Mouse (Mus musculus) ES-CJ7 (cell line): Measurements from ENCODE around the gene Eml2.

ENCODE experiments used
- DNase-seq: peaks from one replicate; pipeline ENCODE4 v3.0.0; 2011; ENCODE audit warnings: low read depth, low spot score

The Eml2 gene

DNA sequence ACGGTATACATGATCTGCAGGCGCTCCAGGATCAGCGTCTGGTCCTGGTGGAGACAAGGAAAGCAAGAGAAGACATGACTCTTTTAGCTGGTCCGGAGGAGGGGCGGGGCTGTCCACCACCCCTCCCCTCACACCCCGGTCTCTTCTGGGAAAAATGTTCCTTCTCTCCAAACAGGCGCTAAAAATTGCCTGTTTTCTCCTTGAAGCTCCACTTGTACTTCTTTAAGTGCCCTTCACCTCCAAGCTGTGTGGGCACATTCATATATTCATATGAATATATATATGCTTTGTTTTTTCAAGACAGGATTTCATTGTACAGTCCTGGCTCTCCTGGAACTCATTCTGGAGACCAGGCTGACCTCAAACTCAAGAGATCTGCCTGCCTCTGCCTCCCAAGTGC, 13.3 kb upstream of the Eml2 start:
- no peak for DNase-seq

DNA sequence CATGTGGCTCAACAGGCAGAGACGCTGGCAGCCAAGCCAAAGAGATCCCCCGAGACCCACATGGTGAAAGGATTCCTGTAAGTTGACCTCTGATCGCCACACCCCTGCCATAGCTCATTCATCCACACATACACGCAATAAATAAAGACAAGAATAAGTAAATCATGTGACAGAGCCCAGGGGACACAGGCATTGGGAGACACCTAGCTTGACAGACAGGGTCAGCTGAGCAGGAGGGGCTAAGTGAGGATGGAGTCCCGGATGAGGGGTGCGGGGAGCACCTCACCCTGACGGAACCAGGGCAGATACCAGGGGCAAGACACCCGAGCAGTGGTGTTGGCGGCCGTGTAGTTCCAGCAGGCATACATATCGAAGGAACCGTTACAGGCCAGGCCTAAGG, 12.5 kb upstream of the Eml2 start:
- DNase-seq, result no peak

DNA sequence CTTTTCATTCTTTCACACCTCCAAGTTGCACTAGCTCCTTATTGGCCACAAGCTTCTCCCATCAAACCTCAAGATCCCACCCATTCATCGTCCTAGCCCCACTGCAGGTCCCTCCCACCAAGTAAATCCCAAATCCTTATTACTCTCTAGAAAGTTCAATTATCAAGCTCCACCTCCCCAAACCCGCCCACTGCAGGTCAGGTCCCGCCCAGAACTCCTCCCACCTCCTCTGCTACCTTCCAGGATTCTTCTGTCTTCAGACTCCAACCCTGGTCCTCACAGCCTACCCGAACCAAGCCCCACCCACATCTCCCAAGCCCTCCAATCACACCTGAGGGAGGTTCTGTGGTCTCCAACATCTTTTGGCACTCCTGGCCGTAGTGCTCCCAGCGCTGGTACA, 12.0 kb upstream of the Eml2 start:
- DNase-seq, result peak; percentile 92

DNA sequence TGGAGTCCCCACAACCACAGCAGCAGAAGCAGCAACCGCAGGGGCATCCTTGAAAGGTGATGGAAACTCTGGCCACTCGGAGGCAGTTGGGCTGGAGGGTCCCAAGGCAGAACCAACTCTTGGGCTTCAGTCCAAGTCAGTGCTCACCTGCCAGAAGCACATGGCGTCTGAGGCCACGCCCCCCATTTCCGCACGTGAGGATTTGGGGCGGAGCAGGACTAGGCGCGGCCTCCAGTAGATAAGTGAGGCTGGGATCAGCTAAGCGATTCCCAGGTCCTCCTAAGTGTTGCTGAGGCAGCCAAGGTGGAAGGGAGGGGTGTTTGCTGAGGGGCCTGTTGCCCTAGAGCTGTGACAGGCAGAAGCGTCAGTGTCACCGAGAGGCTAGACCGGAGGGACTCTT, 11.2 kb upstream of the Eml2 start:
- peak; percentile 83 for DNase-seq

DNA sequence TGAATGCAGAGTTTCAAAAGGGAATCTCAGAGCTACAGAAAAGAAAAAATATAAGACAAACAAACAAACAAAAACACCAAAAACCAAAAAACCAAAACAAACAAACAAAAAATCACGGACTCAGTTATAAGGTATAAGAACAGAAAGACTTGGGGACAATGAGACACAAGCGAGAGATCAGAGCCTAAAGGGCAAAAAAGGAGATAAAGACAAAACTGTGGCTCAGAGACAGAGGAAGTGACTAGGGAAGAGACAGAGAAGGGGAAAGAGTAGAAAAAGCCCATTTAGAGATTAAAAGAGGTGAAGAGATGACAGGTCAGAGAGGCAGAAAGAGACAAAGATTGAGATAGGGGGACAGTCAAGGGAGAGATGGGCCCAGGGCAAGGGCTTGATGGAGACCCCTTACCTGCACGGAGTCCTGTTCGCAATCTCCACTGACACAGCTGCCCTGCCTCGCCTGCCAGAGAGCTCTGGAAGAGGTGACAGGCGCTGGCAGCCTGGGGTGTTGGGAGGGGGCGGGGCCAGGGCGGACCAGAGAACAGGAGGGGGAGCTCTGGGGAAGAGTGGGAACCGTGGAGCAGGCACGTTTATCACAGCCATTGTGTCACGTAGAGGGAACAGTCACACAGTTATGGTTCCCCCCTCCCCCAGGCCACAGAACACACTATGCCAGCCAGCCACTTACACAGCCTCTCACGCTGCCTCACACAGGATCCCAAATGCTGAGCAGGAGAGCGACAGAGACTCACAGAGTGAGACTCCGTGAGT, 10.4 kb upstream of the Eml2 start, which contains the start of gene Gipr:
Gene Gipr (minus strand): TSS at position 472 of the 768 bp plus-strand sequence.
- no peak for DNase-seq

DNA sequence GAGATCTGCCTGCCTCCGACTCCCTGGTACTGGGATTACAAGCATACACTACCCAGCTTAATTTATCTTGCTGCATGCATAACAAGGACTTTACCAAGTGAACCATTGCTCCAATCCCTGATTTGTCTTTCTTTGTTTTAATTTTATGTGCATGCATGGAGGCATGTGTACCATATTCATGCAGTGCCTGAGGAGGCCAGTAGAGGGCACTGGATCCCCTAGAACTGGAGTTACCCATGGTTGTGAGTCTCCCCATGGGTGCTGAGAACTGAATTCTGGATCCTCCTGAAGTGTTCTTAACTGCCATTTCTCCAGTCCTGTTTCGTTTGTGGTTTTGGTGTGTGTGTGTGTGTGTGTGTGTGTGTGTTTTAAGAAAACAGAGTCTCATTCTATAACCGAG, 9.2 kb upstream of the Eml2 start:
- DNase-seq, result no peak

DNA sequence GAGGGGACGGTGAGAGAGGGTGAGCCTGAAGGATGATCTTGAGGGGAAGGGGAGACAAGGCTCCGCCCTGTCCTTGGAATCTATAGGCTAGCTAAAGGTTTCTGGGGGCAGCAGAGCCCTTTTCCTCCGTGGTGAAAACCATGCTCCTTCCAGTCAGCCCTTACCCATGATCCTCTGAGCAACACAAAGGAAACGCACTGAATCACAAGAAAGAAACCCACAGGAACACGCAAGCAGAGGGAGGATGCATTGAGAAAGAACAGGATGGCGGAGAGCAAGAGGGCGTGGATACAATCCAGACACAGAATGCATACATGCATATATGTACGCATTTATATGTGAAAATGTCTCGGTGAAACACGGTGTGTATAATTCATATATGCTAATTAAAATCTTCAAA, 6.7 kb upstream of the Eml2 start:
- no peak for DNase-seq

DNA sequence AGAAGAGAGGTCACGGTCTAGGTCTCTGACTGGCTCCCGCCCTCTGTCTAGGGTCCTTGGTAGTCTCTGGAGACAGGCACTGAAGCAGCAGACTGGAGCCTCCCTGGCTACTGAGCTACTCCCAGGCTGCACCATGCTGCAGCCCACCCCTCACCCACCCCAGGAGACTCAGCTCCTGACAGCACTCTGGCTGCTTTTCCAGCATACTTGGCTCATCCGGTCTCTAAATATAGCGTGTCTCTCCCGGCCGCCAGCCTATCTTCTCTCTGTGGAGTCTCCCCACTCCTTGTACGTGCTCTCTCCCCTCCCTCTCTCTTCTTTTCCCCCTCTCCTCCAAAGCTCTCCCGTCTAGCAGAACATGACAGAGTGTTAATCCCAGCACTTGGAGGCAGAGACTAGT, 6.1 kb upstream of the Eml2 start:
- no peak for DNase-seq

DNA sequence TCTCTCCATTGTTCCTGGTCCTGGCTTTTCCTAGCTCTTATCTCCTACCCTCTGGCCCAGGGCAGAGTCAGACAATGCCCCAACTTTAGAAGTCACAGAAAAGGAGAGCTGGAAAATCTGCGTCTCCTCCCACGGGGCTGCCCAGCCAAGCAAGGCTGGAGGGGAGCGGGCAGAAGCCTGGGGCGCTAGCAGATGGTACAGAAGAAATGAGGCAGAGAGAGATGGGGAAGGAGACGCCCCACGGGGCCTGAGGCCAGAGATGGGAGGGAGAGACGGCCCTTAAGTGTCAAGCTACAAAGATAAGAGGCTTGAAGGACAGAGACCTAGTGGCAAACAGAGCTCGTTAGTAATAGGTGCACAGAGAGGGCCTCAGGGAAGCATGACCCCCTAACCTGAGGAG, 4.4 kb upstream of the Eml2 start:
- DNase-seq, result no peak

DNA sequence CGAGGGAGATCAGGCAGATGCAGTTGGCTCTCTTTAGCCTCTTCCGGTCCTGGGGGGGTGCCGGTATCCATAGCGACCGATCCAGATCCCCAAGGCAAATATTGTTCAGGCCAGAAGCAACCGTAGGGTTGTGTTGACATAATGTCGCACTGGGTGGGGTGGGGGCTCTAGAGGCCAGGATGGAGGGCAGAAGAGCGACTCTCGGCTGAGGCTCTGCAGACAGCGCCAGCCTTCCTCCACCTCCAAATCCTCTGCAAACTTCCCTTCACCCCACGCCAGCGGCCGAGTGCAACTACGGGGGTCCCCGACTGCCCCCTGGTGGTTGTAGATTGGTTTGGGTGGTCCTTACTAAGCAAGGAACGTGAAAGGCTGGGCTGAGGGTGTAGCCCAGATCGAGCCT, 3.3 kb upstream of the Eml2 start:
- peak; percentile 89 for DNase-seq

DNA sequence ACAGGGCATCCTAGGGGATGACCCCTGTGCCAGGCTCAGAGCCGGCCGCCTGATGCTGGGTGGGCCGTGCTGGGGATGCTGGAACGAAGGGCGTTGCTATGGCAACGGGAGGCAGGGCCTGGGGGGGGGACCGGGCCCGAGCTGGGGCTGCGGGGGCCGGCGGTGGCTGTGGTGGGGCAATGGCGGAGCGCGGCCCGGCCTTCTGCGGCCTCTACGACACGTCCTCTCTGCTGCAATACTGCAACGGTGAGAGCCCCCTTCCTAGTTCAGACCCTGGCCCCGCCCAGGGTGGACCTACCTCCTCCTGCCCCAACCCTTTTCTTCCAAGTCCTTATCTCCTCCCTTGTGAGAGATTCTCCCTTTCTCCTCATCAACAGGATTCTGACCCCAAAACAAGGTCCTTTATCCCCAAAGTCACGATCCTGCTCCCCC, 311 bp downstream of the Eml2 start:
- no peak for DNase-seq

DNA sequence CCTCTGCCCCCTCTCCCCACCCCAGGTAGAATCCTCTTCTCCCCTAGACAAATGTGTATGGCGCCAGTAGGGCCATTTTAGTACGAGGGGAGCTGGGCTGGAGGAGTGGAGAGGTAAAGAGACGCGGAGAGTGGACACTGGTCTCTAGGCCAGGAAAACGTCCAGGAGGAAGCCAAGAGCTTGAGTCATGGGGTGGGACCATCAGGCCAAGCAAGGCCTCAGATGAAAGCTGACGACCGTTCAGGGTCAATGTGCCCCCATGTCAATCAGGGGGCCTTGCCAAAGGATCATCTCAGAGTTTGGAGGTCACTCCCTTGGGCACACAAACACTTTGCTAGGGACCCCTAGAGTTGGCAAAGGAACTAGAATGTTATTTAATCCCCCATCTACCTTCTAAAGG, 995 bp downstream of the Eml2 start:
- no peak for DNase-seq

DNA sequence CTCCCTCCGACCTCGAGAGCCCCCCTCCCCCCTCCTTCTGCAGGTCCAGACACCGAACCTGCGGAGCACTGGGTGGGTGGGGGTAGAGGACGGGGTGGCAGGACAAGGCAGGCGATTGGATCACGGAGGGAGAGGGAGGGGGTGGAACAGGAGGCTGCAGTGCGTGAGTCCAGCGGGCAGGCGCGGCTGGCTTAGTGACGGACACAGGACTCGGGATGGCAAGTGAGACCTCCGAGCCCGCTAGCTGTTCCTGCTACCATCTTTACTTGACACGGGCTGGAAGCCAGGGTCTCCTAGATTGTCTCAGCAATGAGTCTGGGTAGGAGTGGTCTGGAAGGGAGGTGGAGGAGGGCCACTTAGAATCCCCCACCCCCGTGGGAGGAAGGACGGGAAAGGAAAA, 1.8 kb downstream of the Eml2 start:
- no peak for DNase-seq

DNA sequence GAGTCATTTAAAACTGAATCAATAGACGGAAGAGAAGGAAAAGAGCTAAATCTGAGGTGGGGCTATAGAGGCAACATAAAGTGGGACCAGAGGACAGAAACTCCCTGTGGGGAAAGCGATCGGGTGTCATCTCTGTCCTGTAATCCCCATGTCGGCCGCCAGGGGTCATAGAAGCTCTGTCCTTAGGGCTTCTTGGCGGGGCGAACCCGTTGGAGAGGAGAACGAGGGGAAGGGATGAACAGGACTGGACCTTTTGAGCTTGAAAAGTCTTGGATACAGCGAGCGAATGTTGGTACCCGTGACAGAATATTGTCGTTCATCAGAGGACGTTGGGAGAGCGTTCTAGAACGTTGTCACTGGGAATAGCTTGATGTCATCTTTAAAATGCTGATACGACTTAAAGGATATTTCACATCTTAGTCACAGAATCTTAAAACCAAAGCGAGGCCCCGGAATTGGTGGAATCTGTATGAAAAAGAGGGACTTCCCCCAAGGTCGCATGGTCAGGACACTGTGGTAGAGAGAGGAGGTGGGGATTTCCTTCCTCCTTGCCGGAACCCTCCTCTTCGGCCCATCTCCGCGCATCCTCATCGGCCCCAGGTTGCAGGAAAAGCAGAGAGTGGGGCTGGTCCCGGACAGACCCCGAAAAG, 2.3 kb downstream of the Eml2 start:
- DNase-seq, result peak; percentile 83

DNA sequence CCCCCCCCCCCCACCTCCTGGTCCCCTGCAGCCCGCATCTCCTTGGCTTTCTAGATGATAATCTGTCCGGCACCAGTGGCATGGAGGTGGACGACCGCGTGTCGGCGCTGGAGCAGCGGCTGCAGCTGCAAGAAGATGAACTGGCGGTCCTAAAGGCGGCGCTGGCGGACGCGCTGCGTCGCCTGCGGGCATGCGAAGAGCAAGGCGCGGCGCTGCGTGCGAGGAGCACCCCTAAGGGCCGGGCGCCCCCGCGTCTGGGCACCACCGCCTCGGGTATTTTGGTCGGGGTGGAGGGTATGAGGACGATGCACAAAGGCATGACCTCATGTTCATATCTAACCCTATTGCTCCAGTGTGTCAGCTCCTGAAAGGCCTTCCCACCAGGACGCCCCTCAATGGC, 3.0 kb downstream of the Eml2 start:
- peak; percentile 83 for DNase-seq

DNA sequence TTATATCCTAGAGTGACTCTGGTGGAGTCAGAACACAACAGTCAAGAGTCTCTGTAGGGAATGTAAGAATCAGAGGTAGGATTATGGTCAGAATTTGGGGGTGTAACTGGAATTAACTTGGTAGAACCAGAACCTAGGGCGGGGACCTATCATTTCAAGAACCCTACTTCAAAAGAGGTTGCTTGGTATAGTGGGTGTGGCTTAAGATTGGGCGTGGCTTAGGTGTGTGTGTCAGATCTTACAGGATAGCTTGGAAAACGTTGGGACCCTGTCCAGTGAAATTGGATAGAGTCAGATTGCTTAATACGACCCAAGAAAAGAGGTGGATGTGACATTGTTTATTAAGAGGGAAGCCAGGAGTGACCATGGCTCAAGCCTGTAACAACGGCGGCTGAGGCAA, 3.7 kb downstream of the Eml2 start:
- DNase-seq, result peak; percentile 74

DNA sequence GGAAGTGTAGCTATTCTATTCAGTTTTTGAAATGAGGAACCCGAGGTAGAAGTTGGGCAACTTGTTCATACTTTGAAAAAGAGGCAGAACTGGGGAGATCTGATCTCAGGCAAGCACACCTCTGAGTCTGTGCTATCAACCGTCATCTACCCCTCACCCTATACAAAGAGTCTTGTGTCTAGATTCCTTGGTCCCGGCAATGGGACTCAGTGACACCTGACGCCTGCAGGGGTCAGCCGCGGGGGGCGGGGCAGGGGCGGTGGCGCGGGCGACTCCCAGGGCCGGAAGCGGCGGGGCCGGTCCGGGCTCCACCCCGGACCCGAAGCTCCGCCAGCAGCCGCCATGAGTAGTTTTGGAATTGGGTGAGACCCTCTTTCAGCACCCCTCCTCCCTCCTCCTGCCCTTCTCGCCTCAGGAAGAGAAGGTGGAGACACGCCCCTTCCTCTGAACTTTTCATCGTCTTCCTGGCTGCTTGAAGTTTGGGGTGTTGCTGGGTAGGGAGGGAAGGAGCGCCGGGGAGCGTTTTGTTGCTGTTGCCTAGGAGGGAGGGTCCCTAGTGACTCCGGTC, 4.7 kb downstream of the Eml2 start:
- DNase-seq, result peak; percentile 85

DNA sequence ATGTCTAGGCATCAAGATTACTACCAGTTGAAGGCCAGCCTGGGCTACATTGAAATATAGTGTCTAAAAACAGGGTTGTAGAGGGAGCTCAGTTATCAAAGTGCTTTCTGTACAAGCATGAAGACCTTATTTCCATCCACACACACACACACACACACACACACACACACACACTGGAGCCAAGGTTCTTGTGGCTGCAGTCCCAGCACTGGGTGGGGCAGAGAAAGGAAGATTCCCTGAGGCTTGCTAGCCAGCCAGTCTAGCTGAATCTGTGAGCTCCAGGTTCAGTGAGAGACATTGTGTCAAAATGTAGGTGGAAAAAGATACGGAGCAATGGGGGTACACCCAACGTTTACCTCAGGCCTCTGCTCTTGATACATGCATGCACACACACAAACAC, 8.0 kb downstream of the Eml2 start:
- DNase-seq, result no peak

DNA sequence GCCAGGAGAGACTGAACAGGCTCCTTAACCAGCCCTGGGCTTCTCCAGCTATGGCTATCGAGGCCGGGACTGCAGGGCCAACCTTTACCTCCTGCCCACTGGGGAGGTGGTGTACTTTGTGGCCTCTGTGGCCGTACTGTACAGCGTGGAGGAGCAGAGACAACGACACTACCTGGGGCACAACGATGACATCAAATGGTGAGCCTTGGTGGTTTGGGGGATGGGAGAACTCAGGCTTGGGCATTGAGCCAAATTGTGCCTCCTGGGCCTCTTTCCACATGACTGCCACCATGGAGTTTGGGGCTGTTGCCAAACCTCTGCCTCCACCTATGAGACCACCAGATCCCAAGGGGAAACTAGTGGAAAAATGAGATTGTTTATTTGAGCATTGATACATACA, 8.5 kb downstream of the Eml2 start:
- DNase-seq, result no peak

DNA sequence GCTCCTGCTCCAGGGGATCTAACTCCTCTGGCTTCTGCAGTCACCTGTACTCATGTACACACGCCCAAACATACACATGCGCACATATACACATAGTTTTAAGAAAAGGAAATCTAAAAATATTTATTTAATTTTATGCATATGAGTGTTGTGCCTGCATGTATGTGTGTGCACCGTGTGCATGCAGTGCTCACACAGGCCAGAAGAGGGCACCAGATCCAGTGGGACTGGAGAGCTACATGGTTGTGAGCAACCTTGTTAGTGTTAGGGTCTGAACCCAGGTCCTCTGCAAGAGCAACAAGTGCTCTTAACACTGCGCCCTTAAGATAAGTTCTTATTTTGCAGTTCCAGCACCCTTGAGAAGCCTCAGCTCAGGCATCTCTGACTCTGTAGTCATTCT, 18.5 kb downstream of the Eml2 start:
- DNase-seq, result peak; percentile 70

DNA sequence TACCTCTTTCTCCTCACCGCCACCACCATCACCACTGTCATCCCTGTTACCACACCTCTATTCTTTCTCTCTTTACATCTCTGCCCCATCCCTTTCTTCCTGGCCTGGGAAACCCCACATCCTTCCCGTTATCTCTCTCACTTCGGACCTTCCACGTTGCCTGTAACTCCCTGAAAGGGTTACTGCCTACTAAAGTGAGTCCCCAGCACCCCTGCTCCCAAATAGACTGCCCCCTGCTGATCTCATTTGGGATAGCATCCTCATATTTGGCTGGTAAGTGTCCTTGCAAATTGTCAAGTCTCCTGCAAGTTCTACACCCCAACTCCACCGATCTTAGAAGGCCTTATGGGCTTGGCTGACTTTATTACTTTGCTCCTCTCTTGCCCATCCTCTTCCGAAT, 20.5 kb downstream of the Eml2 start:
- DNase-seq, result peak; percentile 88

DNA sequence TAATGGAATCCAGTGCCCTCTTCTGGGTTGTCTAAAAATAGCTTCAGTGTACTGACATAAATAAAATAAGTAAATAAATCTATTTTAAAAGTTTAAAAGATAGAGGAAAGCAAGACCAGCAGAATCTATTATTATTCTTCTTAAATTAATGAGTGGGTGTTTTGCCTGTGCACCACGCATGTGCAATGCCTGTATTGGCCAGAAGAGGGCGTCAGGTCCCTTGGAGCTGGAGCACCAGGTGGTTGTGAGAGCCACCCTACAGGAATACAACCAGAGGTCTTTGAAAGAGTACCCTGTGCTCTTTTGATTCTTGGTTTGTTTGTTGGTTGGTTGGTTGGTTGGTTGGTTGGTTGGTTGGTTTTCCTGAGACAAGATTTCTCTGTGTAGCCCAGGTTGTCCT, 21.8 kb downstream of the Eml2 start:
- peak; percentile 75 for DNase-seq

DNA sequence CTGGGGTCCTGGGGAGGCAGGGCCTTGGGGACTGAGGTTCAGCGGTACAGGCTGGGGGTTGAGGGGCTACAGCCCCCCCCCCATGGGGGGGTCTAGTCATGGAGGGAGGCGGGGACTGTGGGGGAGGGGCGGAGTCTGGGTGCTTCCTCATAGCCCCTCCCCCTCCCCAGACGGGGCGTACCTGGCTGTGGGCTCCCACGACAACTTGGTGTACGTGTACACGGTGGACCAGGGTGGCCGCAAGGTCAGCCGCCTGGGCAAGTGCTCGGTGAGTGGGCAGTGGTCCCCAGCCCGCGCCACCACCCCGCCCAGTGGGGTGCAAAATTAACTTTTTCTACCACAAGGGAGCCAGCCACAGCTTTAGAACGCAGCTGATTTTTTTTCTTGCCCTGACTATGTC, 25.4 kb downstream of the Eml2 start:
- DNase-seq, result no peak
